Mouse (Mus musculus): ENCODE results near the gene Erp27. TPM values are rescaled to one million over a fixed set of nuclear protein-coding genes. Genes with fewer than 3 reads are reported as not detected.
A peak's percentile ranks its signal among the peaks of the same experiment; 100 is the strongest.

The Erp27 gene
- polyA plus RNA-seq, 1 experiment from 2014 or later, result not detected

- no peak for ATAC-seq (ENCODE audit: low FRiP score)
- Histone ChIP-seq H3K27me3 (no peaks in the 10 kb centered on the region), H3K36me3 (replicated peaks) (no peaks in the 10 kb centered on the region), H3K4me2 (no peak overlapping the region), H3K4me3 (replicated peaks) (no peak overlapping the region), H3K27ac (no peak overlapping the region), H3K4me1 (peaks cover 7% of the 10 kb centered on the region), H3K9me3 (no peaks in the 10 kb centered on the region), H3K9ac (no peak overlapping the region)
- 88% methylated on average over 8 of the region's 8 CpGs for WGBS
Observed at GRCm38 (mm10) chr6:136915721-136916395, 6.1 kb downstream of the Erp27 start.

- no peaks in the 10 kb centered on the region for H3K36me3 ChIP-seq (replicated peaks)
- H3K4me1 ChIP-seq, result peaks cover 7% of the 10 kb centered on the region
- 94% methylated on average over 6 of the region's 6 CpGs for WGBS
- no peaks in the 10 kb centered on the region for H3K9me3 ChIP-seq
- no peak for ATAC-seq (ENCODE audit: low FRiP score)
- no peak overlapping the region for H3K4me3 ChIP-seq (replicated peaks)
- no peak overlapping the region for H3K9ac ChIP-seq
- H3K4me2 ChIP-seq, result no peak overlapping the region
- no peak overlapping the region for H3K27ac ChIP-seq
- no peaks in the 10 kb centered on the region for H3K27me3 ChIP-seq
Observed at GRCm38 (mm10) chr6:136914234-136914633, 7.7 kb downstream of the Erp27 start.

- ATAC-seq (ENCODE audit: low FRiP score), result peak; percentile 68; the same call in 1 of the 2 replicates
- no peak overlapping the region; the same call in 1 of the 2 replicates for H3K9ac ChIP-seq
- no peaks in the 10 kb centered on the region for H3K36me3 ChIP-seq (replicated peaks)
- no peaks in the 10 kb centered on the region for H3K9me3 ChIP-seq
- no peak overlapping the region for H3K27ac ChIP-seq
- no peaks in the 10 kb centered on the region for H3K27me3 ChIP-seq
- H3K4me2 ChIP-seq, result peak overlapping the region; percentile 49
- H3K4me3 ChIP-seq (replicated peaks), result no peak overlapping the region
- WGBS, result 17% methylated on average over 18 of the region's 18 CpGs
- peaks cover 7% of the 10 kb centered on the region for H3K4me1 ChIP-seq
Observed at GRCm38 (mm10) chr6:136913384-136914126, 8.4 kb downstream of the Erp27 start.

GRCm38 (mm10) chr6:136912751-136913265, 9.2 kb downstream of the Erp27 start:
- H3K9ac ChIP-seq, result no peak overlapping the region
- peak overlapping the region; percentile 49 for H3K4me2 ChIP-seq
- H3K4me1 ChIP-seq, result peaks cover 7% of the 10 kb centered on the region

GRCm38 (mm10) chr6:136910247-136910890, 11.6 kb downstream of the Erp27 start:
- H3K9ac ChIP-seq, result no peak overlapping the region
- H3K36me3 ChIP-seq (replicated peaks), result no peaks in the 10 kb centered on the region
- no peaks in the 10 kb centered on the region for H3K27me3 ChIP-seq
- 90% methylated on average over 9 of the region's 9 CpGs for WGBS
- no peak for ATAC-seq (ENCODE audit: low FRiP score)
- H3K9me3 ChIP-seq, result no peaks in the 10 kb centered on the region
- no peak overlapping the region for H3K4me2 ChIP-seq
- H3K4me1 ChIP-seq, result peaks cover 11% of the 10 kb centered on the region
- H3K4me3 ChIP-seq (replicated peaks), result no peak overlapping the region
- no peak overlapping the region for H3K27ac ChIP-seq

More at GRCm38 (mm10) chr6:136912751-136913265, 9.2 kb downstream of the Erp27 start:
- H3K4me3 ChIP-seq (replicated peaks), result no peak overlapping the region
- H3K27ac ChIP-seq, result no peak overlapping the region
- 50% methylated on average over 1 of the region's 2 CpGs for WGBS
- H3K36me3 ChIP-seq (replicated peaks), result no peaks in the 10 kb centered on the region
- ATAC-seq (ENCODE audit: low FRiP score), result 0 out of 2 replicates have a peak, but pooled peaks have one; percentile 6
- no peaks in the 10 kb centered on the region for H3K9me3 ChIP-seq
- H3K27me3 ChIP-seq, result no peaks in the 10 kb centered on the region

- H3K4me2 ChIP-seq, result no peak overlapping the region
- 85% methylated on average over 10 of the region's 10 CpGs for WGBS
- no peaks in the 10 kb centered on the region for H3K27me3 ChIP-seq
- H3K4me1 ChIP-seq, result peaks cover 4% of the 10 kb centered on the region; the same call in 1 of the 2 replicates
- H3K9me3 ChIP-seq, result no peaks in the 10 kb centered on the region
- no peak overlapping the region for H3K27ac ChIP-seq
- H3K36me3 ChIP-seq (replicated peaks), result no peaks in the 10 kb centered on the region
- no peak overlapping the region for H3K4me3 ChIP-seq (replicated peaks)
- ATAC-seq (ENCODE audit: low FRiP score), result no peak
- no peak overlapping the region for H3K9ac ChIP-seq
Observed at GRCm38 (mm10) chr6:136906937-136907293, 15.1 kb downstream of the Erp27 start.

- 91% methylated on average over 19 of the region's 19 CpGs for WGBS
Observed at GRCm38 (mm10) chr6:136906283-136906936, 15.6 kb downstream of the Erp27 start.

GRCm38 (mm10) chr6:136903885-136904470, 18.0 kb downstream of the Erp27 start:
- WGBS, result 71% methylated on average over 8 of the region's 8 CpGs
- Histone ChIP-seq H3K9me3 (no peaks in the 10 kb centered on the region), H3K36me3 (replicated peaks) (no peaks in the 10 kb centered on the region), H3K4me3 (replicated peaks) (no peak overlapping the region), H3K4me2 (no peak overlapping the region), H3K4me1 (peaks cover 4% of the 10 kb centered on the region; the same call in 1 of the 2 replicates), H3K27ac (no peak overlapping the region), H3K27me3 (no peaks in the 10 kb centered on the region), H3K9ac (no peak overlapping the region)
- ATAC-seq (ENCODE audit: low FRiP score), result no peak

More at GRCm38 (mm10) chr6:136906283-136906936, 15.6 kb downstream of the Erp27 start:
- no peaks in the 10 kb centered on the region for H3K9me3 ChIP-seq
- no peak overlapping the region for H3K4me3 ChIP-seq (replicated peaks)
- no peak for ATAC-seq (ENCODE audit: low FRiP score)
- H3K36me3 ChIP-seq (replicated peaks), result no peaks in the 10 kb centered on the region
- peaks cover 4% of the 10 kb centered on the region; the same call in 1 of the 2 replicates for H3K4me1 ChIP-seq
- H3K4me2 ChIP-seq, result no peak overlapping the region
- no peaks in the 10 kb centered on the region for H3K27me3 ChIP-seq
- no peak overlapping the region for H3K9ac ChIP-seq
- no peak overlapping the region for H3K27ac ChIP-seq

GRCm38 (mm10) chr6:136902527-136902926, 19.5 kb downstream of the Erp27 start:
- H3K4me2 ChIP-seq, result no peak overlapping the region
- whole genome bisulfite sequencing, result 87% methylated on average over 9 of the region's 9 CpGs
- ATAC-seq (ENCODE audit: low FRiP score), result no peak

GRCm38 (mm10) chr6:136901010-136901409, 21.0 kb downstream of the Erp27 start:
- no peaks in the 10 kb centered on the region for H3K36me3 ChIP-seq (replicated peaks)
- no peaks in the 10 kb centered on the region for H3K27me3 ChIP-seq

More at GRCm38 (mm10) chr6:136902527-136902926, 19.5 kb downstream of the Erp27 start:
- H3K27ac ChIP-seq, result no peak overlapping the region
- H3K27me3 ChIP-seq, result no peaks in the 10 kb centered on the region
- no peak overlapping the region for H3K9ac ChIP-seq
- no peak overlapping the region for H3K4me3 ChIP-seq (replicated peaks)
- peaks cover 4% of the 10 kb centered on the region; the same call in 1 of the 2 replicates for H3K4me1 ChIP-seq
- H3K36me3 ChIP-seq (replicated peaks), result no peaks in the 10 kb centered on the region
- H3K9me3 ChIP-seq, result no peaks in the 10 kb centered on the region

GRCm38 (mm10) chr6:136900369-136901009, 21.5 kb downstream of the Erp27 start:
- Histone ChIP-seq H3K27ac (no peak overlapping the region), H3K9me3 (no peaks in the 10 kb centered on the region), H3K4me2 (no peak overlapping the region), H3K36me3 (replicated peaks) (no peaks in the 10 kb centered on the region), H3K27me3 (no peaks in the 10 kb centered on the region), H3K9ac (no peak overlapping the region), H3K4me3 (replicated peaks) (no peak overlapping the region), H3K4me1 (no peaks in the 10 kb centered on the region; the same call in 1 of the 2 replicates)
- ATAC-seq (ENCODE audit: low FRiP score), result no peak
- 80% methylated on average over 4 of the region's 4 CpGs for WGBS

More at GRCm38 (mm10) chr6:136901010-136901409, 21.0 kb downstream of the Erp27 start:
- Histone ChIP-seq H3K4me3 (replicated peaks) (no peak overlapping the region), H3K9me3 (no peaks in the 10 kb centered on the region), H3K9ac (no peak overlapping the region), H3K27ac (no peak overlapping the region), H3K4me1 (no peaks in the 10 kb centered on the region; the same call in 1 of the 2 replicates), H3K4me2 (no peak overlapping the region)
- no peak for ATAC-seq (ENCODE audit: low FRiP score)
- 82% methylated on average over 2 of the region's 2 CpGs for whole genome bisulfite sequencing
